Mouse (Mus musculus) megakaryocyte, embryonic 14.5 days (primary cell): ENCODE data around the gene Chst8. TPM values are rescaled to one million over a fixed set of nuclear protein-coding genes. Genes with fewer than 3 reads are reported as not detected.

ENCODE experiments used
- H3K27me3 ChIP-seq: replicated peaks from 2 replicates; pipeline ENCODE3; 2012; ENCODE audit warnings: inconsistent platforms
- H3K36me3 ChIP-seq: replicated peaks from 2 replicates; pipeline ENCODE3; 2012; ENCODE audit warnings: low read length, inconsistent platforms, mixed read lengths
- H3K4me1 ChIP-seq: 2 replicates; pipeline ENCODE4 v1.6.1; 2012; ENCODE audit warnings: inconsistent platforms
- H3K4me3 ChIP-seq: replicated peaks from 2 replicates; pipeline ENCODE3; 2012; ENCODE audit warnings: moderate library complexity, mild to moderate bottlenecking, inconsistent platforms
- H3K9me3 ChIP-seq: 2 replicates; pipeline ENCODE4 v1.6.1; 2012; ENCODE audit warnings: inconsistent platforms
- FLI1 ChIP-seq: IDR thresholded peaks from 2 replicates; pipeline ENCODE4 v1.6.1; 2012; ENCODE audit warnings: low read length, inconsistent platforms, mixed read lengths
- GATA1 ChIP-seq: IDR thresholded peaks from 3 replicates; pipeline ENCODE4 v1.6.1; 2012; ENCODE audit warnings: mixed read lengths, low read length, inconsistent platforms, borderline replicate concordance
- polyA plus RNA-seq: library from polyadenylated mRNA; stranded (reverse); fragments of >175 nt; gene quantifications from 2 replicates; pipeline ENCODE4 v1.2.3, GENCODE M21; 2012; ENCODE audit warnings: low replicate concordance; ENCODE audit not compliant: insufficient read depth

Gene Chst8
- polyA plus RNA-seq, 1 experiment: 0.13 TPM

GRCm38 (mm10) chr7:34806307-34806706, 6.2 kb downstream of the Chst8 start:
- TF ChIP-seq GATA1 (no peak), FLI1 (no peak)
- no peak overlapping the region for H3K4me3 ChIP-seq
- peaks cover 46% of the 10 kb centered on the region for H3K27me3 ChIP-seq
- H3K4me1 ChIP-seq: peaks cover 2% of the 10 kb centered on the region; the same call in 1 of the 2 replicates
- no peaks in the 10 kb centered on the region for H3K9me3 ChIP-seq
- H3K36me3 ChIP-seq: no peaks in the 10 kb centered on the region

- Histone ChIP-seq H3K27me3 (peaks cover 40% of the 10 kb centered on the region), H3K9me3 (no peaks in the 10 kb centered on the region), H3K36me3 (no peaks in the 10 kb centered on the region), H3K4me3 (no peak overlapping the region), H3K4me1 (peaks cover 2% of the 10 kb centered on the region; the same call in 1 of the 2 replicates)
- TF ChIP-seq FLI1 (no peak), GATA1 (no peak)
Measured at GRCm38 (mm10) chr7:34805691-34806205, 6.8 kb downstream of the Chst8 start.

GRCm38 (mm10) chr7:34805042-34805441, 7.5 kb downstream of the Chst8 start:
- H3K4me3 ChIP-seq: no peak overlapping the region
- peaks cover 2% of the 10 kb centered on the region; the same call in 1 of the 2 replicates for H3K4me1 ChIP-seq
- H3K27me3 ChIP-seq: peaks cover 37% of the 10 kb centered on the region
- H3K36me3 ChIP-seq: no peaks in the 10 kb centered on the region
- TF ChIP-seq GATA1 (no peak), FLI1 (no peak)
- no peaks in the 10 kb centered on the region for H3K9me3 ChIP-seq

GRCm38 (mm10) chr7:34799950-34800511, 12.5 kb downstream of the Chst8 start:
- TF ChIP-seq FLI1 (no peak), GATA1 (no peak)
- no peaks in the 10 kb centered on the region for H3K36me3 ChIP-seq
- H3K9me3 ChIP-seq: no peaks in the 10 kb centered on the region
- H3K27me3 ChIP-seq: peaks cover 4% of the 10 kb centered on the region
- H3K4me3 ChIP-seq: no peak overlapping the region
- no peaks in the 10 kb centered on the region for H3K4me1 ChIP-seq

- TF ChIP-seq FLI1 (no peak), GATA1 (no peak)
- Histone ChIP-seq H3K36me3 (no peaks in the 10 kb centered on the region), H3K27me3 (peaks cover 4% of the 10 kb centered on the region), H3K9me3 (no peaks in the 10 kb centered on the region), H3K4me1 (no peaks in the 10 kb centered on the region), H3K4me3 (no peak overlapping the region)
Measured at GRCm38 (mm10) chr7:34799404-34799771, 13.1 kb downstream of the Chst8 start.

GRCm38 (mm10) chr7:34798441-34799403, 13.8 kb downstream of the Chst8 start:
- H3K4me1 ChIP-seq: no peaks in the 10 kb centered on the region
- peaks cover 4% of the 10 kb centered on the region for H3K27me3 ChIP-seq
- no peaks in the 10 kb centered on the region for H3K36me3 ChIP-seq
- no peak overlapping the region for H3K4me3 ChIP-seq
- no peaks in the 10 kb centered on the region for H3K9me3 ChIP-seq
- no peak for TF ChIP-seq FLI1
- TF ChIP-seq GATA1: no peak

GRCm38 (mm10) chr7:34798039-34798438, 14.5 kb downstream of the Chst8 start:
- TF ChIP-seq FLI1 (no peak), GATA1 (no peak)
- Histone ChIP-seq H3K4me3 (no peak overlapping the region), H3K9me3 (no peaks in the 10 kb centered on the region), H3K27me3 (peaks cover 4% of the 10 kb centered on the region), H3K36me3 (no peaks in the 10 kb centered on the region), H3K4me1 (no peaks in the 10 kb centered on the region)

GRCm38 (mm10) chr7:34790459-34790858, 22.1 kb downstream of the Chst8 start:
- Histone ChIP-seq H3K36me3 (no peaks in the 10 kb centered on the region), H3K9me3 (peaks cover 15% of the 10 kb centered on the region; the same call in 1 of the 2 replicates), H3K4me3 (no peak overlapping the region), H3K4me1 (no peaks in the 10 kb centered on the region), H3K27me3 (no peaks in the 10 kb centered on the region)
- TF ChIP-seq GATA1 (no peak), FLI1 (no peak)

- no peaks in the 10 kb centered on the region for H3K27me3 ChIP-seq
- TF ChIP-seq GATA1 (no peak), FLI1 (no peak)
Measured at GRCm38 (mm10) chr7:34787171-34787570, 25.3 kb downstream of the Chst8 start.

GRCm38 (mm10) chr7:34785052-34785451, 27.5 kb downstream of the Chst8 start:
- Histone ChIP-seq H3K36me3 (no peaks in the 10 kb centered on the region), H3K4me1 (no peaks in the 10 kb centered on the region), H3K4me3 (no peak overlapping the region), H3K9me3 (peaks cover 20% of the 10 kb centered on the region), H3K27me3 (no peaks in the 10 kb centered on the region)
- TF ChIP-seq GATA1 (no peak), FLI1 (no peak)

More at GRCm38 (mm10) chr7:34787171-34787570, 25.3 kb downstream of the Chst8 start:
- no peak overlapping the region for H3K4me3 ChIP-seq
- peaks cover 15% of the 10 kb centered on the region; the same call in 1 of the 2 replicates for H3K9me3 ChIP-seq
- no peaks in the 10 kb centered on the region for H3K4me1 ChIP-seq
- H3K36me3 ChIP-seq: no peaks in the 10 kb centered on the region
